Mouse (Mus musculus) midbrain, embryonic 11.5 days (tissue): ENCODE results near the gene Nat9. TPM values are rescaled to one million over a fixed set of nuclear protein-coding genes. Genes with fewer than 3 reads are reported as not detected.

ENCODE experiments used
- ATAC-seq: fragments of 200-750 bp; cut with Nextera tagmentation; 2 replicates; pipeline ENCODE4 v1.8.0; 2017; ENCODE audit warnings: moderate TSS enrichment, moderate library complexity; ENCODE audit not compliant: low FRiP score
- DNase-seq: peaks from one replicate; pipeline ENCODE4 v3.0.0; 2015; ENCODE audit warnings: low spot score; ENCODE audit errors: missing footprints
- H3K27ac ChIP-seq: fragments of 300-500 bp; sonication (generic); 2 replicates; pipeline ENCODE4 v1.5.1; 2014; ENCODE audit warnings: low read depth, low read length
- H3K27me3 ChIP-seq: fragments of 300-500 bp; sonication (generic); 2 replicates; pipeline ENCODE4 v1.6.1; 2014; ENCODE audit warnings: mild to moderate bottlenecking, low read length, moderate library complexity, mixed read lengths; ENCODE audit not compliant: control insufficient read depth, insufficient read depth
- H3K36me3 ChIP-seq: fragments of 300-500 bp; sonication (generic); 2 replicates; pipeline ENCODE4 v1.6.1; 2014; ENCODE audit warnings: mild to moderate bottlenecking, low read length, moderate library complexity, mixed read lengths; ENCODE audit not compliant: control insufficient read depth, insufficient read depth
- H3K4me1 ChIP-seq: fragments of 300-500 bp; sonication (generic); 2 replicates; pipeline ENCODE4 v1.6.1; 2014; ENCODE audit warnings: low read length; ENCODE audit not compliant: control insufficient read depth, insufficient read depth
- H3K4me2 ChIP-seq: fragments of 300-500 bp; sonication (generic); 2 replicates; pipeline ENCODE4 v1.6.1; 2014; ENCODE audit warnings: mild to moderate bottlenecking, moderate library complexity
- H3K4me3 ChIP-seq: fragments of 300-500 bp; sonication (generic); 2 replicates; pipeline ENCODE4 v1.5.1; 2014; ENCODE audit warnings: low read depth, low read length
- H3K9ac ChIP-seq: fragments of 300-500 bp; sonication (generic); 2 replicates; pipeline ENCODE4 v1.6.1; 2014; ENCODE audit warnings: low read length
- H3K9me3 ChIP-seq: fragments of 300-500 bp; sonication (generic); 2 replicates; pipeline ENCODE4 v1.6.1; 2016; ENCODE audit warnings: low read length; ENCODE audit not compliant: control insufficient read depth
- WGBS: fragments of 180-500 bp; shearing (Covaris S2); extraction: QIAGEN DNeasy Blood & Tissue Kit; methylation state at CpG from one replicate; pipeline ENCODE4 v1.1.7; 2014; 5-methylcytosine and 5-hydroxymethylcytosine counted together
- polyA plus RNA-seq: library from polyadenylated mRNA; unstranded; fragments of >200 nt; fragmentation: Nextera tagmentation; extraction: Ambion mirVana; gene quantifications from 2 replicates; pipeline ENCODE4 v1.2.1, GENCODE M21; 2014

Nat9 gene
- polyA plus RNA-seq, 1 experiment from 2014 or later, result 17.7 TPM

DNA sequence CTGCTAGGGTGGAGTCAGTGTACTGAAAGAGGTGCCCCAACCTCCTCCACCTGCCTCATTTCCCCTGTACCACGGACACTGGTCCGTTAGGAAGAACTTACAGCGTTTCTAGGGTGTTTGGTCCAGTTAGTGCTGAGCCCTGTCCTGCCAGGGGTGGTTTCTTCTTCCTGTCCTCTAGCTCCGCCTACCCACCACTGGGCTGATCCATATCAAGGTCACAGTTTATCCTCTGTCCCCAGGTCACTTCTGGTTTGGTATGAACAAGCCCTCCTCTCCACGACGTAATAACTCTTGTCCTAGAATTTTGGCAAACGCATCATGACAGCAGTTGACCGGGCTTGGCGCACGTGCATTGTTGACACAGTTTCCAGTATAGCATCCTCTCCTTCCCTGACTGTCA lies 32.0 kb upstream of the Nat9 start:
- ATAC-seq, result no peak

DNA sequence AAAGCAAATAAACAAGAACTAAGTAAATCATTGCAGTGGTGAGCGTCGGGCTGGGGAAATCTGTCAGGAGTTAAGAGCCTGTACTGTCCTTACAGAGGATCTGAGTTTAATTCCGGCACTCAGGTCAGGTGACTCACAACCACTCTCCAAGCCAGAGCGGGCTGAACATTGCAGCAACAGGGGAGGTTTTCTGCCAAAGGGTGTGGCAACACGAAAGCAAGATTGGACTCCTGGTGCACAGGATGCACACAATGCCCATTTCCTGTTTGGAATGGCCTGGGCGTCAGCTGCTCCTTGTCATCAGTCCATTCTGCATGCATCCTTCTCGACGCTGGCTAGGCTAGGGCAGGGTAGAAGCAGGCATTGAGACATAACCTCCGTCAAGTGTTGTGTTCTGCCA lies 31.6 kb upstream of the Nat9 start:
- Histone ChIP-seq H3K27ac (no peak overlapping the region), H3K27me3 (no peaks in the 10 kb centered on the region), H3K36me3 (no peaks in the 10 kb centered on the region), H3K9ac (no peak overlapping the region), H3K4me3 (no peak overlapping the region), H3K4me1 (no peaks in the 10 kb centered on the region), H3K4me2 (no peak overlapping the region), H3K9me3 (no peaks in the 10 kb centered on the region)
- ATAC-seq (no peak), DNase-seq (no peak)
- 82% methylated on average over 9 of the region's 9 CpGs for whole genome bisulfite sequencing

More for the DNA sequence above, 32.0 kb upstream of the Nat9 start:
- Histone ChIP-seq H3K36me3 (no peaks in the 10 kb centered on the region), H3K9ac (no peak overlapping the region), H3K4me3 (no peak overlapping the region), H3K4me1 (no peaks in the 10 kb centered on the region), H3K9me3 (no peaks in the 10 kb centered on the region), H3K27me3 (no peaks in the 10 kb centered on the region), H3K4me2 (no peak overlapping the region), H3K27ac (no peak overlapping the region)
- WGBS, result 91% methylated on average over 10 of the region's 10 CpGs
- DNase-seq, result no peak

DNA sequence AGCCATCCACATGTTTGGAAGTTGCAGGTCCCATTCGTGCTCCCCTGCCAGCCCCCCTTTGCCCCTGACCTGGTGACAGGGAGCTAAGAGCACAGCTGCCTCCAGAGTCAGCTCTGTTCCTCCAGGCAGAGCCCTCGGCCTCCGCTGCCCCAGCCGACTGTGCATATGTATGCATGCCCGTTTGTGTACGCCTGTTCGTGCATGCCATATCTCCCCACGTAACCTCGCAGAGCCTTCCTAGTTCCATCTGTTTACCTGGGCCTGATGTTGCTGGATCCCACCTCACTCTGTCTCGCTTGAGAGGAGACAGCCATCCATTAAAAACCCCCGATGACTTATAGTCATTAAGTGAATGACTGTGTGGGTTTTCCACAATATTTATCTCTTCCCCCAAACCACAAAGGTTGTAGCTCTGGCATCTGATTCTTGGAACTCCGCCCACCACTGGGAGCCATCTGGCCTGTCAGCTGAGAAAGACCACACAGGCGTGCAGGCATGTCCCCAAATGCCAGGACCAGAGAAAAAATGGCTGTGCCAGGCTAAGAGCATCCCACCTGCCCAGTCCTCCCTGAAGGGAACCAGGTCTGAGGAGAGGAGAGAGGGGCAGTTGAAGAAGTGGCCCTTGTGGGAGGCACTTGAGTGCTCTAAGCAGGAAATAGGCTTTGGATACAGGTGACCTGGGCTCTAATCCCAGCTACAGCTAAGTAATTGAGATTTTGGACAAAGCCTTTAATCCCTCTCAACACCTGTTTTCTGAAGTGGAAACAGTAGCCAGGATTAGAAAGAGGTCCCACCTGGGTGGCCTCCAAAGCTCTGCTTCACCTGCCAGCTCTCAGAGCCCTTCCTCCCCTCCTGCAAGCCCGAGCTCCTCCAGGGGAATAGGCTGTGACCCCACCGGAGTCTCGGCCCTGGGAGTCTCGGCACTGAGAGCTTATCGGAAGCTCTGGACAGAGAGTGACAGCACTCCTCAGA lies 30.1 kb upstream of the Nat9 start:
- Histone ChIP-seq H3K4me3 (no peak overlapping the region), H3K9ac (no peak overlapping the region), H3K27ac (no peak overlapping the region), H3K27me3 (no peaks in the 10 kb centered on the region), H3K4me1 (no peaks in the 10 kb centered on the region), H3K4me2 (no peak overlapping the region), H3K36me3 (no peaks in the 10 kb centered on the region), H3K9me3 (no peaks in the 10 kb centered on the region)
- ATAC-seq, result no peak
- no peak for DNase-seq
- WGBS, result 73% methylated on average over 18 of the region's 18 CpGs

DNA sequence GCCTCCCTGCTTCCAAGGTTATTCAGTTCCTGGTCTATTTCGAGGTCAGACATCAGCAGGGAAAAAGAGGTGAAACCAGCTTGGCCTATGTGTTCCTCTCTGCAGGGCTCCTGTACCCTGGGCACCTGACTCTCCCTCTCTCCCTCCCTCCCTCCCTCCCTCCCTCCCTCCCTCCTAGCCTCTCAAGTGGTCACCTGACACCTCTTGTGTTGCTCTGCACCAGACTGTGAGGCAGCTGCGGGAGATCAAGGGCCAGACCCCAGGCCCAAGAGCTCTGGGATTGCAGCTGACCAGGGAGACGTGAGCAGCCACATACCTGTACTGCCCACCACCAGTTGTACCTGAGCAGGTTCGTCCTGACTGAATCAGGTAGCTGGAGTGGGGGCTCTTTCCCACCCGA lies 27.5 kb upstream of the Nat9 start:
- H3K36me3 ChIP-seq, result no peaks in the 10 kb centered on the region
- no peak for DNase-seq
- ATAC-seq, result no peak
- WGBS, result 50% methylated on average over 5 of the region's 5 CpGs
- H3K27me3 ChIP-seq, result no peaks in the 10 kb centered on the region
- no peak overlapping the region for H3K4me3 ChIP-seq
- no peak overlapping the region for H3K4me2 ChIP-seq
- H3K27ac ChIP-seq, result no peak overlapping the region
- H3K9me3 ChIP-seq, result no peaks in the 10 kb centered on the region
- H3K4me1 ChIP-seq, result no peaks in the 10 kb centered on the region; the same call in 1 of the 2 replicates
- H3K9ac ChIP-seq, result no peak overlapping the region

DNA sequence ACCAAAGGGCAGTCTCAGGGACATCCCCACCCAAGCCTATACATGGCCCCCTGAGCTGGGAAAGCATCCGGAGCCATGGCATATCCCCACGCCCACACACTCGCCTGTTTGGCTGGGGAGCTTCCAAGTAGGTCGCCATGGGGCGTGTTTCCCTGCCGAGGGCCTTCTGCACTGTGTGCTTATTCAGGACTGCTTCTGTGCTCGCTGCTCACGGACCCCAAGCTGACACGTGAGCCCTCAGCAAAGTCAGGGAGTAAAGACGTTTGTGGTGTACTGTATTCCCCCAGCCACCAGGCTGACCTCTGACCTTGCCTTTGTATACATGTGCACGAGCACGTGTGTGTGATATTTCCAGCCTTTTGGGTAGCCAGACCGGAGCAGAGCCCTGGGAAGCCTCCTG lies 24.5 kb upstream of the Nat9 start:
- H3K4me3 ChIP-seq, result no peak overlapping the region
- DNase-seq, result no peak
- no peaks in the 10 kb centered on the region; the same call in 1 of the 2 replicates for H3K4me1 ChIP-seq
- no peaks in the 10 kb centered on the region for H3K27me3 ChIP-seq
- H3K4me2 ChIP-seq, result no peak overlapping the region
- no peak for ATAC-seq
- H3K9me3 ChIP-seq, result no peaks in the 10 kb centered on the region
- H3K27ac ChIP-seq, result no peak overlapping the region
- 58% methylated on average over 13 of the region's 13 CpGs for WGBS
- H3K9ac ChIP-seq, result no peak overlapping the region
- H3K36me3 ChIP-seq, result no peaks in the 10 kb centered on the region

DNA sequence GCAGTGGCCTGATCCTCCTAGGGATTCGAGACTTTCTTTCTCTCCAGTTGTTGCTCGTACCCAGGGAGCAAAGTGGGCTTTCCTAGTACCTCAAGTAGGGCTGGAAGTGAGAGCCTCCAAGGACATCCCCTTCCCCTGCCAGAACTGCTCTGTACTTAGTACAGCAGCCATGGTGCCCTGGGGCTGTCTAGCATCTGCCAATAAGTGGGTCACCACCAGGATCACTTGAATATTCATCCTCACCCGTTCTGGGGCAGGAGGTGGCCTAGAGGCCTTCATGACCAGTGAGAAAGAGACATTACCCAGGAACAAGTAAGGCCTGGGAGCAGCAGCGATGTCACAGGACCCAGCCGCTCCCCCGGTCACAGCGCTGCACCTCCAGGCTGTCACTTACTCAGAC lies 22.3 kb upstream of the Nat9 start:
- Histone ChIP-seq H3K4me3 (no peak overlapping the region), H3K9ac (no peak overlapping the region), H3K4me2 (no peak overlapping the region), H3K9me3 (no peaks in the 10 kb centered on the region), H3K4me1 (no peaks in the 10 kb centered on the region; the same call in 1 of the 2 replicates), H3K27me3 (no peaks in the 10 kb centered on the region), H3K27ac (no peak overlapping the region), H3K36me3 (no peaks in the 10 kb centered on the region)
- no peak for DNase-seq
- ATAC-seq, result no peak
- 77% methylated on average over 7 of the region's 7 CpGs for WGBS

DNA sequence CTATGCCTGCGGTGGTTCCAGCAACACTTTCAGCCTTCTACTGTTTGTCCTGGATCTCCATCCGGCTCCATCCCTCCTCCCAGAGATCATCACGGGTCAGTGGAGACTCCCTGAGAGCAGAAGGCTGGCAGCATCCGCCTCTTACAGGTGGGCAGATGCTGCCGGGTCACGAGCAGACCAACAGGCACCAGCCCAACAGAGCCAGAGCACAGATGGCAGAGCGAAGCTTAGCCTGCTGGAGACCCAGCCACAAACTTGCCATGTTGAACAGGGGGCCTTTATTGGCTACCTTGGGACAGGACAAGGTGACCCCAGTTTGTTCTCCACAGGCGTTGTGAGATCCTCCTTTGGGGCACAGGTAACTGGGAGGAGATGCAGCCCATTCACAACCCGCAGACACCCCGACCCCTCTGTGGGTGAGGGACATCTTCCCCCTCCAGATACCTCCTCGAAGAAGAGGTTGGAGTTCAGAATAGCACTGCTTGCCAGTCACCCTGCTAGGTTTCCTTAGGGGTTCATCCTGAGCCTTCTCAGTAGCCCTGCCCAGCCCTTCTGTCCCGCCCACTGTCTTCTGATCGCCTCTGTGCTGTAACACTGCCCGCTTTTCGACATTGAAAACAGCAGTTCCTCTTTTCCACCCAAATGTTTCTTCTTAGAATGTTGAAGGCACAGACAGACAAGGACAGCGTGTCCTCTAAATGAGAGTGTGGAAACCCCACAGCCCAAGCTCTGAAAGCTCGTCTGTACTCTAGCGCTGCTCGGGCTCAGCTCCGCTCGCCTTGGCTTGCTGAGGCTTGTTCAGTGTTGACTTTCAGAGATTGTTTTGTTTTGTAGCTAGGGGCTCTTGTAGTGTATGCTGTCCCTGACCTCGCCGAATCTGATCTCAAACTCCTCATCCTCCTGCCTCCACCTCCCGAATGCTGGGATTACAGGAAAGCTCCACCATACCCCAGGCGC lies 21.4 kb upstream of the Nat9 start:
- Histone ChIP-seq H3K27ac (no peak overlapping the region), H3K4me2 (no peak overlapping the region), H3K4me1 (no peaks in the 10 kb centered on the region; the same call in 1 of the 2 replicates), H3K9ac (no peak overlapping the region), H3K27me3 (no peaks in the 10 kb centered on the region), H3K9me3 (no peaks in the 10 kb centered on the region), H3K4me3 (no peak overlapping the region), H3K36me3 (no peaks in the 10 kb centered on the region)
- WGBS, result 79% methylated on average over 25 of the region's 25 CpGs
- DNase-seq (no peak), ATAC-seq (no peak)

DNA sequence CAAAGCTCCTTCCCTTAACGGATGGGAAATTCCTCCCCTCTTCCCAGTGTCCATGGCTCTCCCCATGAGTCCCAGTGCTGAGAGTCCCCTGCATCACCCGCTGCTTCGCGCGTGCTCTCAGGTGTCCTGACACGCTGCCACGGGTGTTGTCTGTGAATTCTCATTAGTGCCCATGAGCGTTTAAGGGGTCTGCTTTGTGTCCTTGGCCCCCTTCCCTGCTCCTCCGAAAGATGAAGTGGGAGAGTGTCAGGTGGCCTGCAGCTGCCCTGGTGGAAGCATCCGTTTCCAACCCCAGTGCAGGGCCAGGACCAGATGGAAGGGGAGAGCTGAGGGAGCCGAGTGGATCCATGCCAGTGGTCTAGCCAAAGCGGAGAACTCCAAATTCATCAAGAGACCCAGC lies 20.5 kb upstream of the Nat9 start:
- H3K4me1 ChIP-seq, result no peaks in the 10 kb centered on the region; the same call in 1 of the 2 replicates
- H3K9ac ChIP-seq, result no peak overlapping the region
- H3K4me2 ChIP-seq, result no peak overlapping the region
- no peaks in the 10 kb centered on the region for H3K9me3 ChIP-seq
- no peak overlapping the region for H3K27ac ChIP-seq
- 90% methylated on average over 12 of the region's 12 CpGs for WGBS
- DNase-seq, result no peak
- no peaks in the 10 kb centered on the region for H3K36me3 ChIP-seq
- no peak for ATAC-seq
- no peaks in the 10 kb centered on the region for H3K27me3 ChIP-seq
- H3K4me3 ChIP-seq, result no peak overlapping the region

DNA sequence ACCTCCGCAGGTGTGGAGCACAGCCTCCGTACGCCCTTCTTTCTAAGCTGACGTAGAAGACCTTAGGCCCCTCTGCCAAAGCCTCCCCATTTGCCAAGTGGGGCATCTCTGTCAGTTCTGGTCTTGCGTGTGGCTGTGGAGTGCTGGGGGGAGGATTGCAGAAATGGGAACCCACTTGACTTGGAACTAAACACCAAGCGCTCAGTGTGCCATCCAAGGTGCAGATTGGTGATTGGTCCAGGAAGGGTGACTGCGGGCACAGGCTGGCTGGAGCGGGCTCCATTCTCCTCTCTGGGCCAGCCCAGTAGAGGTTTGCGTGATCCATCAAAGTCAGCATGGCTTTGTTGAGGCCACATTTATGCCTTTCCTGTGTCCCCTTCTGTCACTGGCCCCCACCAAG lies 15.1 kb upstream of the Nat9 start:
- ATAC-seq (peak; percentile 35; the same call in 1 of the 2 replicates), DNase-seq (no peak)
- Histone ChIP-seq H3K36me3 (no peaks in the 10 kb centered on the region), H3K9me3 (no peaks in the 10 kb centered on the region), H3K27ac (no peak overlapping the region), H3K4me3 (no peak overlapping the region), H3K4me1 (no peaks in the 10 kb centered on the region), H3K9ac (no peak overlapping the region), H3K4me2 (no peak overlapping the region), H3K27me3 (no peaks in the 10 kb centered on the region)
- WGBS, result 95% methylated on average over 9 of the region's 9 CpGs
